Mouse (Mus musculus): ENCODE measurements at regions not wholly inside any gene's neighbourhood (a gene's known extent, or its start where the extent isn't known, plus 50 kb on each side); places are given as distances from the start of the nearest gene placed in this dataset.

DNA sequence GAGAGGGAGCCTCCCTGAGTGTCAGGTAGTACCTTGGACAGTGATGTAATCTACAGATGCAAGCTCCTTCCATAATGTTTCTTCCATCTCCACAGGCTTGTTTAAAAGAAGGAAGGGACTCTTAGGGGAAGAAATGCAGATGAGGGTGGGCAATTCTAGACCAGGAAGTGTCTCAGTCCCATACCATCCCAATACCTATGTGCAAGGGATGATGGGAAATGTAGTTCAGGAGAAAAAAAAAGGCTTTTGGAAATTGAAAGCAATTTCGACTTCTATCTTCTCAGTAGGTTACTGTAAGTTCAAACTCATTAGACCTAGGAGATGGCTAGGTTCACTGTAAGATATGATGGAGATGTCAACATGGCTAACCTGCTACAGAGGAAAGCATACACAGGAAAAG is 68.3 kb downstream of the Cd83 start:
- no peak for DNase-seq (ENCODE audit: low read depth, low spot score)

DNA sequence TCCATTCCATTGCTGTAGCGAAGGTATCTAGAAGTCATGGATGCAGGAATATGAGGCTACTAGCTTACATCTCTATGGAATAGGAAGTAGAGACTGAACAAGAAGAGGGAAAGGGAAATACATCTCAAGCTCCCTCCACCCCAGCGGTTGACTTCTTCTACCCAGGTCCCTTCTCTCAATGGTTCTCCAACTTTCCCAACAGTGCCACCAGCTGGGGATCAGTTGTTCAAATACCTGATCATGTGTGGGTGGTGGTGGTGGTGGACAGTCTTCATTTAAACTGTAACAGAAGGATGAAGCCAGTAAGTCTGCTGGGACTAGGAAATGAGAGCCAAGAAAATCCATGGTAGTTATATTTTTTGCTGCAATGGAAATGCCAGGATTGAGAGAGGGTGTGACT is 70.4 kb downstream of the Cd83 start:
- no peak for DNase-seq (ENCODE audit: low read depth, low spot score)

DNA sequence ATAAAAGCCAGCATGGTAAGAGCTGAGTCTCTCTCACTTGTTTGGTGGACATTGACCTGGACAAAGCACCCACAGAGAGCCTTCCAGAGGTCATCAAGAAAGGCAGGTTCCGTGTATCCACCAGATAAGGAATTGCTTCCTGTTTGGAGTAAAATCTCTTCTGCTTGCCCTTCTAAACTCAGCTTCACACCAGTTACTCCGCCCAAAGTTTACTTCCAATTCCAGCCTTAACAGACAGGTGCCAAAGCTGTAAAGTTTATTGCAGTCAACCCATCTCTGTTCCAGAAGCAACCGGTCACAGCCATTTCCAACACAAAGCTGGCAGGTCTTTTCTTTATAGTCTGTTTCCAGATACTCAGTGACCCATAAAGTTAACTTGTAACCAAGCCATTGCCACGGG is 76.4 kb downstream of the Cd83 start:
- DNase-seq (ENCODE audit: low read depth, low spot score): no peak

GRCm38 (mm10) chr13:43861424-43861823 is 76.8 kb downstream of the Cd83 start:
- no peak for DNase-seq (ENCODE audit: low read depth, low spot score)

DNA sequence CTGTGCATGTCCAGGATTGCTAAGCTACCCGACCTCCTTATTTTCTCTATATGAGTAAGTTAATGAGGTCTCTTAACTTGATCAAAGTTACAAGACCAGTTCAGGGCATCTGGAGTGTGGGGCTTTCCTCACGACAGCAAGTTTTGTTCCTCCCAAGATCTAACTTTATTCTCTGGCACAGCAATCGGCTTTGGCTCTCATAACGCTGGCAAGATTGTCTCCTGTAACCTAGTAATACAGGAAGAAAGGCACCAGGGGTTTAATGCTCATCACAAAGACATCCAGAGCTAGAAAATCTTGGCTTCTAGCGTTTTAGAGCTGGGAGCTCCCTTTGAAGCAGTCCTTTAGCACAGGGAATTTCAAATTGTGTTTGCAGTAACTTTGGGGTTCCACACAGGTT is 77.5 kb downstream of the Cd83 start:
- DNase-seq (ENCODE audit: low read depth, low spot score): no peak

DNA sequence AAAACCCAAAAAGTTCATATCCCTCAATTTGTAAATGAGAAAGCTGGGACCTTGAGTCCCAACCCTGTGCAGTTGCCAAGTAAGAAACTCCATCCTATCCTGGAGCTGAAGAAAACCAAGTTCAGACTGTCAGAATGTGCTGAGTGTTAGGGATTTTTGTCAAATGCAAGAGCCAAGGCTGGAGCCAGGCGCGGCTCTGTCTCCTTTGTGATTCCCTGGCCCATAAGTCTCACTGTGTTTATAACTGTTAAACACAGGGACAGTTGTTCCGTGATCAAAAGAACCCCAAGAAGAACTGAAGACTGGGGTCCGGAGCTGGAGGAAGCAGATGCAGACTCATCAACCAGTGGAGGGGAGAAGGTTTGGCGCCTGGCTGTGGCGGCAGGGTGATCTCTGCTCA is 78.0 kb downstream of the Cd83 start:
- DNase-seq (ENCODE audit: low read depth, low spot score): no peak

GRCm38 (mm10) chr13:43863581-43864100 is 79.1 kb downstream of the Cd83 start:
- no peak for DNase-seq (ENCODE audit: low read depth, low spot score)

DNA sequence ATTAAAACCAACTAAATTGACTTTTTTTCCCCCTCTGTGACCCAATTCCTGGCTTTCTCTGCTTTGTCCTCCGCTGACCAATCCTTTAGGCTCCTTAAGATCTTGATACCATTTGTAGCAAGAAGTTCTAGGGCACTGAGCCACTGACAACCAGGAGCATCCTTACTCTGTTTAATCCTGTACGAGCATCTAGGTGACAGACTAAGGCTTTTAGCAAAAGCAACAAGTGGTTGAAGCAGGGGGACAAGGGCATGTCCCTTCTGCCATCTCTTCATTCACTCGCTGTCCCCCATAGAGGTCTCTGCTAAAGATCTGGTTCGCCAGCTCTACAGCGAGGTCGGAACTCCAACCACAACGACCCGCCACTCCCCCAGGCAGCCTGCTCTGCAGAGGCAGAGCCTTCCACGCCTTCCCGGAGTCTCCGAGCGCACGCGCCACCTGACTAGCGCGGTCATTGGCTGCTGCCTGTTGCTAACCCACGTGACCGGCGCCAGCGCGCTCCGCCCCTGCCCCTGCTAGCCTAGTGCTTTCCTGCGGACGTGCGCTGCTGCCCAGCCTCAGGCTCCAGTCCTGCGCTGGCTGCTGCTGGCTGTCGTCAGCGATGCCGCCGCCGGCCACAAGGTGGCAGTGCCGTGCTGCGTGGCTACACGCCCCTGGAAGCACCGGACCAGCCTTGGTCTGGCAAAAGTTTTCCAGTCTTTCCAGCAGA is 79.7 kb downstream of the Cd83 start:
- peak; percentile 89 for DNase-seq (ENCODE audit: low read depth, low spot score)

- no peak for DNase-seq (ENCODE audit: low read depth, low spot score)
Measured at GRCm38 (mm10) chr13:43865036-43865435, 80.5 kb downstream of the Cd83 start.

GRCm38 (mm10) chr13:43875895-43876294 is 91.3 kb downstream of the Cd83 start:
- DNase-seq (ENCODE audit: low read depth, low spot score): no peak

GRCm38 (mm10) chr13:43887284-43887683 is 102.7 kb downstream of the Cd83 start:
- no peak for DNase-seq (ENCODE audit: low read depth, low spot score)

- DNase-seq (ENCODE audit: low read depth, low spot score): no peak
Measured at GRCm38 (mm10) chr13:43891928-43892327, 107.4 kb downstream of the Cd83 start.

DNA sequence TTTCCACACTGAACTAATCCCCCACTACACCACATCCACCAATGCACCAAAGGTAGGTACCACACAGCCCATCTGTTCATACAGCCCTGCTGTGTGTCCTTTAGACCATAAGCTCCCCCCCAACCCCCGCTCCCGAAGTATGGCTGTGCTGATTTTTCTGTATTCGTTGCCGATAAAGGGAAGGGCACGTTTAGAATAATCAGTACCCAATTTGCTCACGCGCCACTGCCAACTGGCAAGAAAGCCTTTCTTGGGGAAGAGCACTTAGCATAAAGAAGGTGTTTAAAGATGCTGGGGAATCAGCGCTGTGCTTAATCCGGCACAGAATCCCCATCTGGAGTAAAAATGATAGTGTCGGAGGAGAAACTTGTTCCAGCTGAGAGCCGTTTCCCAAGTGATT is 111.4 kb downstream of the Cd83 start:
- peak; percentile 33 for DNase-seq (ENCODE audit: low read depth, low spot score)

DNA sequence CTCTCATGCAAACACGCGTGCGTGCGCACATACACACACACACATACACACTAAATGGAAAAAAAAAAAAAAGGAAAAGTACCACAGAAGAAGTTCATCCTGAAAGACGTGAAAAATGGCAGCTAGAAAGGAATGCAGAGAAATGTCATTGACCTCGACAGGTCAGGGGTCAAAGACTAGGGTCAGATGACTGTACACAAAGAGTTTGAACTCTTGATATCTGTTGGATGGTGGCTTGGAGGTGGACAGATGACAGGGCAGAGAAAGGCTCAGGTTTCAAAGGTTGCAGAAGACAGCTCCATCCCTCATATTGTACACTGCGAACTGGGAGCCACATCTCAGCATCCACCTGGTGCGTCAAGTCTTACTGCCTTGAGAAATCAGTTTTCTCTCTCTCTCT is 112.5 kb downstream of the Cd83 start:
- DNase-seq (ENCODE audit: low read depth, low spot score): no peak

- no peak for DNase-seq (ENCODE audit: low read depth, low spot score)
Measured at GRCm38 (mm10) chr13:43898555-43899258, 114.1 kb downstream of the Cd83 start.

- DNase-seq (ENCODE audit: low read depth, low spot score): no peak
Measured at GRCm38 (mm10) chr13:43900115-43900514, 115.5 kb downstream of the Cd83 start.

GRCm38 (mm10) chr13:43900758-43901157 is 116.2 kb downstream of the Cd83 start:
- no peak for DNase-seq (ENCODE audit: low read depth, low spot score)

- DNase-seq (ENCODE audit: low read depth, low spot score): no peak
Measured at GRCm38 (mm10) chr13:43903391-43903790, 118.8 kb downstream of the Cd83 start.

GRCm38 (mm10) chr13:43904291-43904690 is 119.7 kb downstream of the Cd83 start:
- DNase-seq (ENCODE audit: low read depth, low spot score): no peak

GRCm38 (mm10) chr13:43906241-43906640 is 121.7 kb downstream of the Cd83 start:
- DNase-seq (ENCODE audit: low read depth, low spot score): no peak

DNA sequence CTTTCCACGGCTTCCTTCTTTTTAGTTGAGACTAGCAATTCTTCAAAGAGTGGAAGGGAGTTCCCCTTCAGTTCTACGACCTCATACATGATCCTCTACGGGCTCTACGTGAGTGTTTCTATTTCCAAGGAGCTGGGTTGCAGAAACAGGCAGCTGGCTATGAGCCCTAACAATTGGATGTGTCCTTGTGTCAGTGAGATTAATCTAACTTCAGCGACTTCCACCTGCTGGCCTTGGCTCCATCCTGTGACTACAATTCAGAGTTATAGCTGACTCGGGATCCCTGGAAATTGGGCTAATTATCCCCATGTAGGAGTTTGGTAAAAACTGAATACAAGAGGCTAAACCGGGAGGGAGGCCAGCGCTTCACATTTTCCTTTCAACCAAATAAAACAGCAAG is 122.8 kb downstream of the Cd83 start:
- DNase-seq (ENCODE audit: low read depth, low spot score): no peak

DNA sequence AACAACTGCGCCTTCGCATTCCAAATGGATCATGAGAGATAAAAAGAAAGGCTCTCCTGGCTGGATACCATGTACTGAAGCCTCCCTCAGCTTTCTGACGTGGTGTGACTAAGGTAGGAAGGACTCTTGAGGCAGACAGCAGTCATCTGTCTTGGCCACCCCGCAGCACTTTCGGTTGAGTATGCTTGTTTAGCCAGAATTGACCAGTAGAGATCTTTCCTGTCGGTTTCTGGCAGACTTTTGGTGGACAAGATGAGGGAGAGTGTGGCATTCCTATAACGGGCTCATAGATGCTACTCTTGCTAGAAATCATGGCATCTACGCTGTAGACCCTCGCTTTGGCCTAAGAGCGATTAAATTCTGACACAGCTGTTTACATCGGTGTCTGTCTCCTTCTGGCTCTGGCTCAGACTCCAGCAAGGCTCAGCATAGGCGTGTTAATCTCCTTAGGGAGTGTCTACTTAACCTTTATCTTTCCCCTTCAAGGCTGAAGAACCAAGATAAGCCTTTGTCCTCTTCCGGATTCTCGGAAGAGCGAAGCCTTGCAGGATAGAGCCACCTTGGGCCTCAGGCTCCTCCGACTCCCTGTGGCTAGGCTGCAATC is 123.6 kb downstream of the Cd83 start:
- DNase-seq (ENCODE audit: low read depth, low spot score): no peak

DNA sequence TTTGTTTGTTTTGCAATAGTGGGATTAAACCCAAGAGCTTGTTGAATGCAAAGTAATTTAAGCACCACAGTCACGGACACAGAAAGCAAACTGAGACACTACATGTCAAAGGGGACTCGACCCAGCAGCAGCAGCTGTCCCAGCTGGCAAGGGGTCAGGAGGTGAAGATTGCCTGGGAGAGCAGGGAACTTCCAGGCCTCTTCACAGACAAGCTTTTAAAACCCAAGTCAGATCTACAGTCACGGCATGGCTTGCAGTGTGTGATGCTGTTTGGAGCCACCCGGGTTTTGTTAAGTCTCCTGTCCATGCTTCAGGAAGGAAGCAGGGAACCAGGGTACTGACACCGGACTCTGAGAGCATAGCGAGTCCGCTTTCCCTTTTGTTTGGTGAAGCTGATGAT is 125.4 kb downstream of the Cd83 start:
- DNase-seq (ENCODE audit: low read depth, low spot score): no peak

Measured in telencephalon, adult 2 months (tissue).